Mouse (Mus musculus): ENCODE measurements around the gene Tiprl.

DNA sequence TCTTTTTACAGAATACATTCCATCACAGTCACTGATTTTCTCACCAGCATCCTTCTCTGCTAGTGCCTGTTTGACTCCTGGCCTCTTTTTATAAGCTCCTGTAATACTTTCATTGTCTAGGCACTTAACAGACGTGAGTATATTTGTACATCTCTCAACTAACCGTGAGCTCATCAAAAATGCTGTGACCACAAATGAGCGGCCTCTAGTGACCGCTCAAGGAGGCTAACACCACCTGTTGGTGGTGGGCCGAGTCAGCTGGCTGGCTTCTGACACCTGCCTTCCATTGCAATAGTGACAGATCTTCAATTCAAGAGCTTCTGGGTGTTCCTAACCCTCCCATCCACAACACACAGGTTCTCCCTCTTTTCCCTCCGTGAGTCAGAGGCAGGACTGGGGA is 53.4 kb downstream of the Tiprl start:
- TF ChIP-seq CTCF (IDR thresholded peaks at IDR 0.05; ENCODE audit: borderline replicate concordance, insufficient read depth, low read length) (no peak), POLR2A (IDR thresholded peaks at IDR 0.05; ENCODE audit: low read depth, low read length) (no peak)
